10 mouse cellular contexts compared by ENCODE assay signal in the genomic region with DNA sequence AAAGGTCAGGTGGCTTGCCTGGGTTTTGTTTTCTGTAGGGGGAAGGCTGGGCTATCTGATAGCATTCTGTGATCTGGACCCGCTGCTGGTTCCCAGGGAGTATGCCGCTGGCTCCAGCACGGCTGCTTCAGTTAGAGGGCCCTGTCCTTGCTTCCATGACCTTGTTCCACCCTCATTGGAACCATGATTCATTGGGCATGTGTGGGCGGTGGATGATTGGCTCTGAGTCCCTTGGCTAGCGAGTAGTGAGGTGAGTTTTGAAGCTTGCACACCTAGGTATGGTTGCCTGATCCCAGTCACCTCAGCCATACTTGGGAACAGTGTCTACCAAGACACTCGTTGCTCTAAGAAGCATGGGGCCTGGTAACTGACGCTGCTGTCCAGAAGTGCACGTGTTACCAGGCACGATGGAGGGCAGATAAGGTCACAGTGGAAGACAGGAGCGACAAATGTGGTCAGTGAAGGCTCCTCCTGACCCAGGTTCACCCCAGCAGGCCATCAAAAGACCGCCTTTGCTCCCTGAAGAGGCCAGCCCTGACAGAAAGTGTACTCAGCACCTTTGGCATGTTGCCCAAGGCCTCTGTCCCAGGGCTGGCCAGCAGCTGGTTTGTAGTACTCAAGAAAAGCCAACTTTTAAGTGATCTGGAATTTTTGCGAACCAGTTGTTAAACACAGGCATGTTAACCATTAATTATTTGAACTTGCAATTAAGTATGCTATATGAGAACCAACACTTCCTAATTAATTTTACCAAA. TPM values are rescaled to one million over a fixed set of nuclear protein-coding genes. Genes with fewer than 3 reads are reported as not detected.
A peak's percentile ranks its signal among the peaks of the same experiment; 100 is the strongest.
DNase-seq lines count a peak whose midpoint lies in the region; ATAC-seq lines count a peak whose summit lies in the region.
"Had no signal": no experiment of that assay in that cellular context is flagged by ENCODE, and none has a peak within 500 bp of the region (broad histone marks: within the 10 kb centered on the region; RNA-seq: fewer than 3 reads in every experiment).

No protein-coding gene starts in this region.

- peak; percentile 7 for DNase-seq in embryo, embryonic 11 days
- DNase-seq in embryo, embryonic 9.5 days (ENCODE audit: extremely low spot score): no peak
- DNase-seq in adipocyte (ENCODE audit: low spot score): peak; percentile 40
- DNase-seq in heart, postnatal 14 days: peak; percentile 72 to 76
- peak; percentile 38 for DNase-seq in lung, postnatal 25 days (ENCODE audit: low spot score)
- DNase-seq in layer of hippocampus, postnatal 36 days: no peak
- DNase-seq: B cell, adult 2 months had no signal

- no peak overlapping the region for H3K9ac ChIP-seq in hindbrain, embryonic 13.5 days
- H3K9ac ChIP-seq in midbrain, embryonic 15.5 days: no peak overlapping the region

- no peak for ATAC-seq in hindbrain, embryonic 13.5 days (ENCODE audit: low FRiP score)
- no peak for ATAC-seq in midbrain, embryonic 15.5 days (replicated peaks)

- intact Hi-C loops in heart, postnatal 14 days (cut with DNase I): no loop called here

- H3K27me3 ChIP-seq in hindbrain, embryonic 13.5 days: no peaks in the 10 kb centered on the region
- H3K27me3 ChIP-seq in midbrain, embryonic 15.5 days (replicated peaks): no peaks in the 10 kb centered on the region

- H3K4me3 ChIP-seq in hindbrain, embryonic 13.5 days: no peak overlapping the region
- H3K4me3 ChIP-seq in midbrain, embryonic 15.5 days: no peak overlapping the region

- H3K9me3 ChIP-seq in hindbrain, embryonic 13.5 days: no peaks in the 10 kb centered on the region
- H3K9me3 ChIP-seq in midbrain, embryonic 15.5 days: no peaks in the 10 kb centered on the region

- no peaks in the 10 kb centered on the region for H3K4me1 ChIP-seq in hindbrain, embryonic 13.5 days (replicated peaks)
- H3K4me1 ChIP-seq in midbrain, embryonic 15.5 days: no peaks in the 10 kb centered on the region

- no peak overlapping the region for H3K4me2 ChIP-seq in hindbrain, embryonic 13.5 days
- no peak overlapping the region for H3K4me2 ChIP-seq in midbrain, embryonic 15.5 days

- 84% methylated on average over 12 of the region's 12 CpGs for WGBS in hindbrain, embryonic 13.5 days
- 86% methylated on average over 12 of the region's 12 CpGs for WGBS in midbrain, embryonic 15.5 days

- no peak overlapping the region for H3K27ac ChIP-seq in hindbrain, embryonic 13.5 days
- H3K27ac ChIP-seq in midbrain, embryonic 15.5 days: no peak overlapping the region
- H3K27ac ChIP-seq: macrophage had no signal

- no peaks in the 10 kb centered on the region for H3K36me3 ChIP-seq in hindbrain, embryonic 13.5 days
- no peaks in the 10 kb centered on the region for H3K36me3 ChIP-seq in midbrain, embryonic 15.5 days (replicated peaks)

RNA-seq across cellular contexts. Expression of a gene that starts 46.5 kb away (rescaled TPM):
- 10 to 100 TPM; 17.7 to 18.4 TPM for total RNA-seq in heart, postnatal 14 days (2021)
- total RNA-seq in layer of hippocampus, postnatal 36 days (2021): 10 to 100 TPM; 45.2 to 51.5 TPM
- polyA plus RNA-seq in hindbrain, embryonic 13.5 days (2015; fragmentation: Nextera tagmentation; extraction: Ambion mirVana): 81.3 and 82.3 TPM in 2 replicates
- polyA plus RNA-seq in midbrain, embryonic 15.5 days (2015; fragmentation: Nextera tagmentation; extraction: Ambion mirVana): 80.8 and 81.4 TPM in 2 replicates

Comparison
In these comparisons a context has a peak if more than half of its experiments do, and no peak if none do; other contexts are left out.
1. DNase-seq: peak in embryo, embryonic 11 days (single experiment), adipocyte (single experiment), heart, postnatal 14 days (2 of 2) and lung, postnatal 25 days (single experiment); none in embryo, embryonic 9.5 days (single experiment) and layer of hippocampus, postnatal 36 days (0 of 2).